Mouse (Mus musculus) gastrocnemius, postnatal 36 days (tissue): ENCODE data around the gene Cdc42. TPM values are rescaled to one million over a fixed set of nuclear protein-coding genes. Genes with fewer than 3 reads are reported as not detected.

ENCODE experiments used
- DNase-seq, 2 experiments: peaks; one replicate each; pipeline ENCODE4 v3.0.0; 2022
- intact Hi-C: fragments of 180-260 bp; cut with DNase I; formaldehyde crosslinking; loops from one replicate; pipeline ENCODE4 v1.15.1; 2025
- total RNA-seq, 2 experiments: library from RNA; stranded (reverse); gene quantifications; 2 replicates each; pipeline ENCODE4 v1.2.3; 2021

Cdc42 gene
- total RNA-seq, 2 experiments from 2014 or later = 158 to 176 TPM

- DNase-seq = no peak
- intact Hi-C loops = loop anchor here (5.0 kb wide), 1 partner anchor 217 kb away; no protein-coding TSS in a partner anchor
These were observed 63.5 kb downstream of the Cdc42 start for GRCm38 (mm10) chr4:137294032-137294431.

GRCm38 (mm10) chr4:137292625-137293024 lies 64.9 kb downstream of the Cdc42 start:
- intact Hi-C loops = loop anchor here (5.0 kb wide), 1 partner anchor 215 kb away; no protein-coding TSS in a partner anchor
- peak; percentile 40 to 55 for DNase-seq

- DNase-seq = no peak
- intact Hi-C loops = loop anchor here (5.0 kb wide), 1 partner anchor 213 kb away; no protein-coding TSS in a partner anchor
These were observed 67.3 kb downstream of the Cdc42 start for GRCm38 (mm10) chr4:137290250-137290649.

GRCm38 (mm10) chr4:137289701-137290100 lies 67.8 kb downstream of the Cdc42 start:
- intact Hi-C loops = loop anchor here (5.0 kb wide), 3 partner anchors 102 to 212 kb away; no protein-coding TSS in a partner anchor
- no peak for DNase-seq

GRCm38 (mm10) chr4:137287818-137288217 lies 69.7 kb downstream of the Cdc42 start:
- DNase-seq = peak; percentile 33 to 46
- intact Hi-C loops = loop anchor here (5.0 kb wide), 2 partner anchors 101 to 126 kb away; no protein-coding TSS in a partner anchor

GRCm38 (mm10) chr4:137287206-137287605 lies 70.3 kb downstream of the Cdc42 start:
- intact Hi-C loops = loop anchor here (5.0 kb wide), 2 partner anchors 100 to 125 kb away; no protein-coding TSS in a partner anchor
- DNase-seq = peak; percentile 24 to 25

GRCm38 (mm10) chr4:137286662-137286953 lies 70.9 kb downstream of the Cdc42 start:
- intact Hi-C loops = loop anchor here (5.0 kb wide), 2 partner anchors 99 to 124 kb away; no protein-coding TSS in a partner anchor
- DNase-seq = peak in 1 of 2 experiments; percentile 40

GRCm38 (mm10) chr4:137285876-137286661 lies 71.5 kb downstream of the Cdc42 start:
- intact Hi-C loops = loop anchor here (5.0 kb wide), 2 partner anchors 99 to 124 kb away; no protein-coding TSS in a partner anchor
- peak; percentile 27 to 37 for DNase-seq

- no peak for DNase-seq
- intact Hi-C loops = no loop called here
These were observed 74.2 kb downstream of the Cdc42 start for GRCm38 (mm10) chr4:137283407-137283732.

- no peak for DNase-seq
- intact Hi-C loops = no loop called here
These were observed 74.7 kb downstream of the Cdc42 start for GRCm38 (mm10) chr4:137282584-137283406.

GRCm38 (mm10) chr4:137282122-137282521 lies 75.4 kb downstream of the Cdc42 start:
- intact Hi-C loops = no loop called here
- no peak for DNase-seq

- intact Hi-C loops = no loop called here
- no peak for DNase-seq
These were observed 76.2 kb downstream of the Cdc42 start for GRCm38 (mm10) chr4:137281273-137281672.

- intact Hi-C loops = no loop called here
- no peak for DNase-seq
These were observed 78.2 kb downstream of the Cdc42 start for GRCm38 (mm10) chr4:137279346-137279745.

- intact Hi-C loops = no loop called here
These were observed 79.1 kb downstream of the Cdc42 start for GRCm38 (mm10) chr4:137278144-137279040.

GRCm38 (mm10) chr4:137277600-137278143 lies 79.8 kb downstream of the Cdc42 start:
- DNase-seq = no peak
- intact Hi-C loops = no loop called here

More at GRCm38 (mm10) chr4:137278144-137279040, 79.1 kb downstream of the Cdc42 start:
- DNase-seq = no peak

- peak; percentile 50 to 60 for DNase-seq
- intact Hi-C loops = no loop called here
These were observed 80.4 kb downstream of the Cdc42 start, which contains the start of gene Wnt4 for GRCm38 (mm10) chr4:137277166-137277513. TSS of gene Wnt4 (plus strand) at chr4:137277489.

GRCm38 (mm10) chr4:137276443-137277165 lies 80.9 kb downstream of the Cdc42 start:
- intact Hi-C loops = no loop called here
- DNase-seq = no peak

GRCm38 (mm10) chr4:137274304-137274703 lies 83.2 kb downstream of the Cdc42 start:
- no peak for DNase-seq
- intact Hi-C loops = no loop called here

GRCm38 (mm10) chr4:137271856-137272255 lies 85.7 kb downstream of the Cdc42 start:
- intact Hi-C loops = no loop called here
- DNase-seq = no peak
